Mouse (Mus musculus) midbrain, embryonic 16.5 days (tissue): Measurements from ENCODE around the gene Rps8. TPM values are rescaled to one million over a fixed set of nuclear protein-coding genes. Genes with fewer than 3 reads are reported as not detected.

Source experiments
- ATAC-seq: fragments of 200-750 bp; cut with Nextera tagmentation; 2 replicates; pipeline ENCODE4 v1.8.0; 2017; ENCODE audit warnings: moderate TSS enrichment
- H3K27ac ChIP-seq: fragments of 300-500 bp; sonication (generic); 2 replicates; pipeline ENCODE4 v1.5.1; 2014; ENCODE audit warnings: mild to moderate bottlenecking, low read length, mixed read lengths
- H3K27me3 ChIP-seq: fragments of 300-500 bp; sonication (generic); 2 replicates; pipeline ENCODE4 v1.6.1; 2014; ENCODE audit warnings: low read depth, low read length, mixed read lengths; ENCODE audit not compliant: control insufficient read depth, insufficient read depth
- H3K36me3 ChIP-seq: fragments of 300-500 bp; sonication (generic); 2 replicates; pipeline ENCODE4 v1.6.1; 2014; ENCODE audit warnings: mild to moderate bottlenecking, low read length, moderate library complexity, mixed read lengths; ENCODE audit not compliant: control insufficient read depth, insufficient read depth
- H3K4me1 ChIP-seq: fragments of 300-500 bp; sonication (generic); 2 replicates; pipeline ENCODE4 v1.6.1; 2014; ENCODE audit warnings: mild to moderate bottlenecking, low read length, mixed read lengths; ENCODE audit not compliant: control insufficient read depth, insufficient read depth
- H3K4me2 ChIP-seq: fragments of 300-500 bp; sonication (generic); 2 replicates; pipeline ENCODE4 v1.6.1; 2014; ENCODE audit warnings: mild to moderate bottlenecking, low read length, mixed read lengths
- H3K4me3 ChIP-seq: fragments of 300-500 bp; sonication (generic); 2 replicates; pipeline ENCODE4 v1.5.1; 2014; ENCODE audit warnings: low read depth, mild to moderate bottlenecking, low read length, moderate library complexity, mixed read lengths
- H3K9ac ChIP-seq: fragments of 300-500 bp; sonication (generic); 2 replicates; pipeline ENCODE4 v1.6.1; 2014; ENCODE audit warnings: low read depth, low read length, mixed read lengths
- H3K9me3 ChIP-seq: fragments of 300-500 bp; sonication (generic); replicated peaks from 2 replicates; pipeline ENCODE4 v1.6.1; 2014; ENCODE audit warnings: mild to moderate bottlenecking, low read length, mixed read lengths; ENCODE audit not compliant: control insufficient read depth, poor library complexity, severe bottlenecking
- WGBS: fragments of 180-500 bp; shearing (Covaris S2); extraction: QIAGEN DNeasy Blood & Tissue Kit; methylation state at CpG from one replicate; pipeline ENCODE4 v1.1.7; 2014; 5-methylcytosine and 5-hydroxymethylcytosine counted together
- polyA plus RNA-seq: library from polyadenylated mRNA; unstranded; fragments of >200 nt; fragmentation: Nextera tagmentation; extraction: Ambion mirVana; gene quantifications from 2 replicates; pipeline ENCODE4 v1.2.1, GENCODE M21; 2015

Rps8 gene
- polyA plus RNA-seq, 1 experiment from 2014 or later, result 381 TPM

DNA sequence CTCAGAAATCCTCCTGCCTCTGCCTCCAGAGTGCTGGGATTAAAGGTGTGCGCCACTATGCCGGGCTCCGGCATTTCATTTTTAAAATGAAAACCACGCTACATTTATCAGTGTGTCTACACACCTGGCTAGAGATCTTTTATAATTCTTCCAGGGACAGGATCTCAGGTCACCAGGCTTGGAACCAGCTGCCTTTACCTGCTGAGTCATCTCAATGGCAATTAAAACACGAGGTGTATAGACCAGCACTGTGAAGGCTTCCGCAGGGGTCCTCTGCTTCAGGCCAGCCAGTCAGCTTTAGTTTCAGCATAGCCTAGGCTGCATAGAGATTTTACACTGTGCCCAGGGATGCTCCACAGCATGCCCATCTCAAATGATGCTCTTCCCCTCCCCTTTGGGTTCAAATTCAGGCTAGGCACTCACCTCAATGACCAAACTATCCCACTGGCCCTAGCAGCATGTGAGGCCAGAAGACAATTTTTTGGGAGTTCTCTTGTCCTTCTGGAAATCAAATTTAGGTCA is 5.8 kb downstream of the Rps8 start:
- Histone ChIP-seq H3K4me2 (no peak overlapping the region), H3K4me3 (no peak overlapping the region), H3K27me3 (no peaks in the 10 kb centered on the region), H3K36me3 (peaks cover 27% of the 10 kb centered on the region), H3K9ac (no peak overlapping the region), H3K27ac (no peak overlapping the region), H3K4me1 (peaks cover 12% of the 10 kb centered on the region), H3K9me3 (no peaks in the 10 kb centered on the region)
- 93% methylated on average over 6 of the region's 6 CpGs for WGBS
- ATAC-seq, result no peak

DNA sequence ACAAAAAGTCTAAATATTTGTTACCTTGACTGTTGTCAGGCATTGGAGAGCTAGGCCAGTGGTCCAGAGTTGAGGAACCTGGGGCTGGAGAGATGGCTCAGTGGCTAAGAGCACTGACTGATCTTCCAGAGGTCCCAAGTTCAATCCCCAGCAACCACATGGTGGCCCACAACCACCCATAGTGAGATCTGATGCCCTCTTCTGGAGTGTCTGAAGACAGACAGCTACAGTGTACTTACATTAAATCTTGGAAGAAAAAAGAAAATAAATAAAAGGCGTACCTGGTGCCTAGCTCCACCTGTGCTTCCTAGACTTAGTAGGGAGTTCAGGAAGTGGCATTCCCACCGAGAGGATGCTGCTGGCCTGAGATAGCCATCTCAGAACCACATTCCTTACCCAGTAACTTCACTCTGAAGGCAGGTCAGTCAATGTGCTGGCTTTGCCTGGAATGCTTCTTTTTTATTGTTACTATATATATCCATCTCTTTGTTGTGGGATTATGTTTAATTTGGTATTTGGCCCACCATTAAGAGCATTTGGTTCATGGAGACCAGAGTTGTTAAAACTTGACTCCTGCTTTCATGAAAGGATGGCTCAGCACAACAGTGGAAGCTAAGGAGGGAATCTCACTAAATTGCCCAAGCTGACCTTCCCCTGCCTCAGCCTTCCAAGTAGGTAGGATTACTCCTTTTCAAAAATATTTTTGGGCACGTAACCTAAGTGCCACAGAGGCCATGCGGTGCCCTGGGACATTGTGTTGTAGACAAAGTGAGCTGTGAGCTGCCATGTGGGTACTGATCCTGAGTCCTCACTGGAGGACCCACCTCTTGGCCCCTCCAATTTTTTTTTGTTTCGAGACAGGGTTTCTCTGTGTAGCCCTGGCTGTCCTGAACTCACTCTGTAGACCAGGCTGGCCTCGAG is 6.5 kb downstream of the Rps8 start:
- Histone ChIP-seq H3K9me3 (no peaks in the 10 kb centered on the region), H3K4me2 (no peak overlapping the region), H3K4me1 (peaks cover 7% of the 10 kb centered on the region), H3K4me3 (no peak overlapping the region), H3K36me3 (peaks cover 27% of the 10 kb centered on the region), H3K27ac (no peak overlapping the region), H3K27me3 (no peaks in the 10 kb centered on the region), H3K9ac (no peak overlapping the region)
- no peak for ATAC-seq
- 79% methylated on average over 6 of the region's 6 CpGs for WGBS

DNA sequence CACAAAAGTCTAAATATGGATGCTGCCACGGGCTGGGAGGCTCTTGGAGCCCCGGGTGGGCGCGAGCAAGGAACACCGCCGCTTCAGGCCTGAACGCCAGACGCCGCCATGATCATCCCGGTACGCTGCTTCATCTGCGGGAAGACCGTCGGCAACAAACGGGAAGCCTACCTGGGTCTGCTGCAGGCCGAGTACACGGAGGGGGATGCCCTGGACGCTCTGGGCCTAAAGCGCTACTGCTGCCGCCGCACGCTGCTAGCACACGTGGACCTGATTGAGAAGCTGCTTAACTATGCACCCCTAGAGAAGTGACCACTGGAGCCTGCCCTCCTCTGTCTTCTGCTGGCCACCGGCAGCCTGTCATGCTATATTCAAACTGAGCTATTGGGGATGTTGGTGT is 7.2 kb downstream of the Rps8 start:
- Histone ChIP-seq H3K9ac (no peak overlapping the region), H3K9me3 (no peaks in the 10 kb centered on the region), H3K4me3 (no peak overlapping the region), H3K27ac (no peak overlapping the region), H3K27me3 (no peaks in the 10 kb centered on the region), H3K36me3 (peaks cover 27% of the 10 kb centered on the region), H3K4me1 (peaks cover 2% of the 10 kb centered on the region; the same call in 1 of the 2 replicates), H3K4me2 (no peak overlapping the region)
- WGBS, result 68% methylated on average over 24 of the region's 24 CpGs
- no peak for ATAC-seq

DNA sequence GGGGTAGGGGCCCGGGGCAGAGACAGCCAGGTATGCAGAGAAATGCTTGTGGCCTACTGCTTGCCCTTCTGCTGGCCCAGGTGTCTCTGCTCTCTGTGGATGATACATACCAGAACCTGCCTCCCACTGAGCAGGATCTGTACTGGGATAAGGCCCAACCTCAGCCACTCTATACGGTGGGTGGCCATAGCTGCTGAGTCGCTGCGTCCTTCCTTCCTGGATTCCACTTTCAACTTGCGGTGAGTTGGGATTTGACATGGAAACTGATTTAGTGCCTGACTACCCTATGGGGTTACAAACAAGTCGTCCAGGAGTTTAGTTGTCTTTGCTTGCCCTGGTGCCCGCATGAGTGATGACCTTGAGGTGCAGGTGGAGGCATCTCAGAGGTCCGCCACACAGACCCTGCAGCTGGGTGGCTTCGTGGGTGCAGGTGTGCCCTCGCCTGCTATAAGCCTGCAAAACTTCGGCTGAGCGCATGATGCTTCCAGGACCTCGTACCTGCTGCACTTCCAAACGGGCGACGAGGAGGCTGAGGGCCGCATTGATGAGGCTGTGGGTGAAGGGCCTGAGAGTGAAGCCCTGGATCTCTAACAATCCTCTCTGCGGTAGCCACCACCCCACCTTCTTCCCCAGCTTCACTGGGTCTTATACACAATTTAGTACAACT is 7.9 kb downstream of the Rps8 start:
- no peak overlapping the region for H3K27ac ChIP-seq
- no peak for ATAC-seq
- 88% methylated on average over 18 of the region's 18 CpGs for WGBS

DNA sequence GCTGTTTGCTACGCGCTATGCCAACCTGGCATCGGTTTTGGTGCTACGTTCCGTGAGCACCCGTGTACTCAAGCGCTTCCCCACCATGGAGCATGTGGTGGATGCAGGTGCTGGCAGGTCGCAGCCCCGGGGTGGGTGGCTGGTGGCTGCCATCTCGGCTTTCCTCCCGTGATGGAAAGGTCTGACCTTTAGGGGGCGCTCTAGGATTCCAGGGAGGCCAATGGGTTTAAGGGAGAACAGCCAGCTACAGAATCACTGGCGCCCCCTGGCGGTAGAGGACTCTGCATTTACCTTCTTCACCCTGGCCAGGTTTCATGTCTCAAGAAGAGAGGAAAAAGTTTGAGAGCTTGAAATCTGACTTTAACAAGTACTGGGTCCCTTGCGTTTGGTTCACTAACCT is 9.9 kb downstream of the Rps8 start:
- peaks cover 7% of the 10 kb centered on the region for H3K36me3 ChIP-seq
- no peaks in the 10 kb centered on the region for H3K4me1 ChIP-seq
- no peaks in the 10 kb centered on the region for H3K27me3 ChIP-seq
- no peaks in the 10 kb centered on the region for H3K9me3 ChIP-seq
- no peak overlapping the region for H3K4me2 ChIP-seq
- no peak overlapping the region for H3K4me3 ChIP-seq
- 26% methylated on average over 15 of the region's 15 CpGs for WGBS
- no peak for ATAC-seq
- no peak overlapping the region for H3K27ac ChIP-seq
- H3K9ac ChIP-seq, result no peak overlapping the region

More for the DNA sequence above, 7.9 kb downstream of the Rps8 start:
- H3K36me3 ChIP-seq, result peaks cover 21% of the 10 kb centered on the region
- no peak overlapping the region for H3K4me2 ChIP-seq
- no peak overlapping the region for H3K4me3 ChIP-seq
- H3K9ac ChIP-seq, result no peak overlapping the region
- H3K27me3 ChIP-seq, result no peaks in the 10 kb centered on the region
- peaks cover 2% of the 10 kb centered on the region; the same call in 1 of the 2 replicates for H3K4me1 ChIP-seq
- no peaks in the 10 kb centered on the region for H3K9me3 ChIP-seq

DNA sequence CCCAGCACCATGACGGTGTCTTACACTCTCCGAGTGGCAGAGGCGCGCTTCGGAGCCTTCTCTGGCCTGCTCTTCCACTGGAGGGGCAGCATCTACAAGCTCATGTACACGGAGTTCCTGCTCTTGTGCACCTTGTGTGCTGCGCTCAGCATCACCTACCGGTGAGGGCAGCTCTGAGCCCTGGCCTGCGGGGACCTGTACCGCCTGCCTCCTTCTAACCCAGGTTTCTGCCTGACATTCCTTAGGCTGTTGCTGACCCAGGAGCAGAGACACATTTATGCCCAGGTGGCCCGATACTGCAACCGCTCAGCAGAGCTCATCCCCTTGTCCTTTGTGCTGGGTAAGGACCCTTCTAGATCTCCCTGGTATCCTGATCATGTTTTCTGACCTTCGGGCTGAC is 10.8 kb downstream of the Rps8 start:
- ATAC-seq, result no peak
- Histone ChIP-seq H3K36me3 (peaks cover under 1% of the 10 kb centered on the region; the same call in 1 of the 2 replicates), H3K27ac (no peak overlapping the region), H3K9me3 (no peaks in the 10 kb centered on the region), H3K4me2 (no peak overlapping the region), H3K4me1 (no peaks in the 10 kb centered on the region), H3K4me3 (no peak overlapping the region), H3K9ac (no peak overlapping the region), H3K27me3 (no peaks in the 10 kb centered on the region)
- 95% methylated on average over 13 of the region's 13 CpGs for WGBS

DNA sequence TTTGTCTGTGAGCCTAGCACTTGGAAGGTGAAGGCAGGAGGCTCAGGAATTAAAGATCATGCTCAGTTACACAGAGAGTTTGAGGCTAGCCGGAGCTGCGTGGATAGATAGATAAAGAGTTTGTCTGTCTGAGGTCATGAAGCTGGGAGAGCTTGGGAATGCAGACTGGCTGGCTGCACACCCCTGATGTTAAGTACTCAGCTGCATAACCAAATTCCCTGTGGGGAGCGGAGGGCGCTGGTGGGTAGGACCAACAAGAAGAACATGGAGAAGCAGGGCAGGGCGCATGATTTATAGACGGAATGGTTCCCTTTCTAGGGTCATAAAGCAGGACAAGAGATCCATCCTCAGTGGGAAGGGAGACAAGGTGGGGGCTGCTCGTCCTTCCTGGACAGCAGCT is 13.0 kb downstream of the Rps8 start:
- Histone ChIP-seq H3K27me3 (no peaks in the 10 kb centered on the region), H3K4me3 (no peak overlapping the region), H3K9ac (no peak overlapping the region), H3K27ac (no peak overlapping the region), H3K9me3 (no peaks in the 10 kb centered on the region), H3K4me2 (no peak overlapping the region), H3K4me1 (no peaks in the 10 kb centered on the region), H3K36me3 (no peaks in the 10 kb centered on the region)
- ATAC-seq, result no peak
- WGBS, result 73% methylated on average over 7 of the region's 7 CpGs

DNA sequence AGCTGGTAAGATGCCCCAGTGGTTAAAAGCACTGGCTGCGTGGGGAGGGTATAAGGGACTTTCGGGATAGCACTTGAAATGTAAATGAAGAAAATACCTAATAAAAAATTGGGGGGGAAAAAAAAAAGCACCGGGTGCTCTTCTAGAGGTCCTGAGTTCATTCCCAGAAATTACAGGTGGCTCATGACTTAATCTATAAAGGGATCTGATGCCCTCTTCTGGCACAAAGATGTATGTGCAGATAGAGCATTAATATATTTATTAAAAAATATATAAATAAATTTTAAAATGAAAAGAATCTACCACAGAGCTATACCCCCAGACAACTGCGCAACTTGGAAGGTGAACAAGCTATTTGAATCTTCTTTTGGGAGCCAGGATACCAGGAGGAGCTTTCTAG is 15.4 kb downstream of the Rps8 start:
- ATAC-seq, result no peak
- Histone ChIP-seq H3K4me3 (no peak overlapping the region), H3K4me2 (no peak overlapping the region), H3K27ac (no peak overlapping the region), H3K9me3 (no peaks in the 10 kb centered on the region), H3K4me1 (no peaks in the 10 kb centered on the region), H3K36me3 (no peaks in the 10 kb centered on the region), H3K27me3 (no peaks in the 10 kb centered on the region), H3K9ac (no peak overlapping the region)
- WGBS, result 37% methylated on average over 4 of the region's 4 CpGs

DNA sequence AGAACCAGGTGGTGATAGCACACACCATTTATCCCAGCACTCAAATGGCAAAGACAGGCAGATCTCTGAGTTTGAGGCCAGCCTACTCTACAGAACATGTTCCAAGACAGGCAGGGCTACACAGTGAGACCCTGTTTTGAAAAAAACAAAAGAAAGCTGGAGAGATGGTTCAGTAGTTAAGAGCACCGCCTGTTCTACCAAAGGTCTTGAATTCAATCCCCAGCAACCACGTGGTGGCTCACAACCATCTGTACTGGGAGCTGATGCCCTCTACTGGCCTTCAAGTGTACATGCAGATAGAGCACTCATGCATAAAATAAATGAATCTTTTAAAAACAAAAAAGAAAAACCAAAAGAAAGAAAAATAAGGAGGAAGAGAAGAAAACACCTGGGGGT is 16.8 kb downstream of the Rps8 start:
- no peaks in the 10 kb centered on the region for H3K9me3 ChIP-seq
- no peak overlapping the region for H3K27ac ChIP-seq
- no peaks in the 10 kb centered on the region for H3K36me3 ChIP-seq
- H3K4me1 ChIP-seq, result peaks cover 2% of the 10 kb centered on the region; the same call in 1 of the 2 replicates
- H3K4me3 ChIP-seq, result no peak overlapping the region
- WGBS, result 9% methylated on average over 2 of the region's 2 CpGs
- no peaks in the 10 kb centered on the region for H3K27me3 ChIP-seq
- no peak overlapping the region for H3K9ac ChIP-seq
- H3K4me2 ChIP-seq, result no peak overlapping the region
- ATAC-seq, result no peak
